ENCODE assay signal across 8 mouse cellular contexts in genomic region chr11:86995625-86996221, GRCm38 (mm10). TPM values are rescaled to one million over a fixed set of nuclear protein-coding genes. Genes with fewer than 3 reads are reported as not detected.
DNase-seq lines count a peak whose midpoint lies in the region; ATAC-seq and TF ChIP-seq lines count a peak whose summit lies in the region.

No protein-coding gene starts in this region.

- TF ChIP-seq CTCF in cerebellum, adult 2 months (IDR thresholded peaks at IDR 0.05; ENCODE audit: borderline replicate concordance, insufficient read depth, low read depth, low read length) = peak; percentile 90
- TF ChIP-seq CTCF in forebrain, postnatal 0 days (IDR thresholded peaks at IDR 0.05; ENCODE audit: low read depth) = peak; percentile 90
- TF ChIP-seq CTCF in spleen, adult 2 months (IDR thresholded peaks at IDR 0.05; ENCODE audit: extremely low read depth, insufficient read depth, insufficient read length, insufficient replicate concordance) = peak; percentile 77; the same call in 1 of the 2 replicates

- H3K9ac ChIP-seq in forebrain, postnatal 0 days = no peak overlapping the region

- WGBS in cerebellum, adult 2 months = 2% methylated on average over 6 of the region's 6 CpGs
- whole genome bisulfite sequencing in forebrain, postnatal 0 days = 20% methylated on average over 6 of the region's 6 CpGs
- WGBS in spleen, adult 2 months = 42% methylated on average over 6 of the region's 6 CpGs

- H3K27me3 ChIP-seq in cerebellum, adult 2 months (ENCODE audit: control insufficient read depth, insufficient read depth, low read length) = no peaks in the 10 kb centered on the region
- H3K27me3 ChIP-seq in forebrain, postnatal 0 days (ENCODE audit: insufficient read depth, low read length) = no peaks in the 10 kb centered on the region
- no peaks in the 10 kb centered on the region for H3K27me3 ChIP-seq in spleen, adult 2 months (ENCODE audit: control insufficient read depth, insufficient read depth, low read length)

- no peaks in the 10 kb centered on the region for H3K9me3 ChIP-seq in forebrain, postnatal 0 days (ENCODE audit: low read length)

- H3K4me3 ChIP-seq in cerebellum, adult 2 months (replicated peaks; ENCODE audit: insufficient read depth, low read depth, low read length) = no peak overlapping the region
- no peak overlapping the region for H3K4me3 ChIP-seq in forebrain, postnatal 0 days (ENCODE audit: low read depth, low read length)
- no peak overlapping the region for H3K4me3 ChIP-seq in spleen, adult 2 months (ENCODE audit: extremely low read depth, insufficient read depth, insufficient read length)

- H3K36me3 ChIP-seq in forebrain, postnatal 0 days (ENCODE audit: insufficient read depth) = no peaks in the 10 kb centered on the region
- no peaks in the 10 kb centered on the region for H3K36me3 ChIP-seq in spleen, adult 2 months (ENCODE audit: control insufficient read depth, insufficient read depth, low read length)

- peak overlapping the region; percentile 73 for H3K27ac ChIP-seq in cerebellum, adult 2 months (ENCODE audit: insufficient read depth, low read length)
- H3K27ac ChIP-seq in forebrain, postnatal 0 days (ENCODE audit: low read depth, low read length) = peak overlapping the region; percentile 6; the same call in 1 of the 2 replicates
- no peak overlapping the region for H3K27ac ChIP-seq in spleen, adult 2 months (ENCODE audit: insufficient read depth, low read length)

- no peak overlapping the region for H3K4me2 ChIP-seq in forebrain, postnatal 0 days (ENCODE audit: low read depth)

- no peak for ATAC-seq in forebrain, postnatal 0 days
- ATAC-seq in hematopoietic stem cell, adult 5-6 weeks (replicated peaks in 1 of 2; ENCODE audit: insufficient read depth in 1 of 2, low FRiP score in 2 of 2, low TSS enrichment in 1 of 2, low read depth in 1 of 2, poor library complexity in 2 of 2, severe bottlenecking in 2 of 2) = peak; percentile 66 to 73
- peak; percentile 79 for ATAC-seq in megakaryocyte-erythroid progenitor cell, adult 5-6 weeks (replicated peaks; ENCODE audit: low FRiP score, low TSS enrichment, poor library complexity, severe bottlenecking)

- peaks cover 5% of the 10 kb centered on the region; the same call in 1 of the 2 replicates for H3K4me1 ChIP-seq in cerebellum, adult 2 months (ENCODE audit: control insufficient read depth, insufficient read depth, low read length)
- H3K4me1 ChIP-seq in forebrain, postnatal 0 days (ENCODE audit: insufficient read depth) = peaks cover 4% of the 10 kb centered on the region; the same call in 1 of the 2 replicates
- 0 out of 2 replicates have a peak, but pooled peaks cover 7% of the 10 kb centered on the region for H3K4me1 ChIP-seq in spleen, adult 2 months (ENCODE audit: control insufficient read depth, insufficient read depth, insufficient read length)

- DNase-seq in ovary, adult 18-20 months (ENCODE audit: low spot score) = peak; percentile 58
- no peak for DNase-seq in ovary, postnatal 10 days (ENCODE audit: low spot score)
- DNase-seq in cerebellum, adult 2 months = peak; percentile 78 to 86
- DNase-seq in forebrain, postnatal 0 days = peak; percentile 81
- peak; percentile 78 for DNase-seq in left cerebral cortex, adult 11 months (ENCODE audit: low spot score)
- DNase-seq in spleen, adult 2 months (ENCODE audit: low read depth in 1 of 2, low spot score in 2 of 2) = peak; percentile 32 to 33

- TF ChIP-seq POLR2A in cerebellum, adult 2 months (IDR thresholded peaks at IDR 0.05; ENCODE audit: borderline replicate concordance, insufficient read depth, low read length) = no peak
- TF ChIP-seq POLR2A in spleen, adult 2 months (IDR thresholded peaks at IDR 0.05; ENCODE audit: low read depth, low read length) = no peak

RNA-seq across cellular contexts. Expression of gene Ypel2, which starts 2.2 kb away (rescaled TPM):
- polyA plus RNA-seq in cerebellum, adult 2 months (2012; rRNA removed) = 25.3 and 26.7 TPM in 2 replicates
- 5.6 and 6.3 TPM in 2 replicates for total RNA-seq in forebrain, postnatal 0 days (2014; rRNA removed)
- 3.7 and 4.5 TPM in 2 replicates for polyA plus RNA-seq in forebrain, postnatal 0 days (2015; fragmentation: Nextera tagmentation; extraction: Ambion mirVana)
- total RNA-seq in hematopoietic stem cell, adult 5-6 weeks (2017) = 5.4 and 5.5 TPM in 2 replicates
- 0.79 and 1.0 TPM in 2 replicates for total RNA-seq in megakaryocyte-erythroid progenitor cell, adult 5-6 weeks (2014; fragmentation: Nextera tagmentation)
- total RNA-seq in megakaryocyte-erythroid progenitor cell, adult 5-6 weeks (2017) = 1.0 TPM in 2 replicates
- polyA plus RNA-seq in spleen, adult 2 months (2012; rRNA removed) = 2.1 and 2.2 TPM in 2 replicates
